Mouse (Mus musculus): ENCODE results near the gene Trpm1. TPM values are rescaled to one million over a fixed set of nuclear protein-coding genes. Genes with fewer than 3 reads are reported as not detected.

The Trpm1 gene
- total RNA-seq, 2 experiments from 2014 or later, result not detected

- peak; percentile 96 for ATAC-seq (ENCODE audit: poor library complexity, severe bottlenecking)
Observed at GRCm38 (mm10) chr7:64279548-64279947, 125.9 kb downstream of the Trpm1 start.

- no peak for ATAC-seq (ENCODE audit: poor library complexity, severe bottlenecking)
Observed at GRCm38 (mm10) chr7:64286566-64286965, 132.9 kb downstream of the Trpm1 start.

- peak; percentile 98 for ATAC-seq (ENCODE audit: poor library complexity, severe bottlenecking)
Observed at GRCm38 (mm10) chr7:64287414-64288091, 133.9 kb downstream of the Trpm1 start, which contains the start of gene Mtmr10. TSS of gene Mtmr10 (plus strand) at chr7:64287653.

GRCm38 (mm10) chr7:64289416-64289815 is 135.8 kb downstream of the Trpm1 start:
- ATAC-seq (ENCODE audit: poor library complexity, severe bottlenecking), result no peak

GRCm38 (mm10) chr7:64290431-64290830 is 136.8 kb downstream of the Trpm1 start:
- ATAC-seq (ENCODE audit: poor library complexity, severe bottlenecking), result no peak

GRCm38 (mm10) chr7:64291722-64292121 is 138.1 kb downstream of the Trpm1 start:
- no peak for ATAC-seq (ENCODE audit: poor library complexity, severe bottlenecking)

- ATAC-seq (ENCODE audit: poor library complexity, severe bottlenecking), result no peak
Observed at GRCm38 (mm10) chr7:64296286-64297010, 142.8 kb downstream of the Trpm1 start.

GRCm38 (mm10) chr7:64310241-64310640 is 156.6 kb downstream of the Trpm1 start:
- ATAC-seq (ENCODE audit: poor library complexity, severe bottlenecking), result no peak

- ATAC-seq (ENCODE audit: poor library complexity, severe bottlenecking), result no peak
Observed at GRCm38 (mm10) chr7:64310756-64311155, 157.1 kb downstream of the Trpm1 start.

GRCm38 (mm10) chr7:64312811-64313210 is 159.2 kb downstream of the Trpm1 start:
- ATAC-seq (ENCODE audit: poor library complexity, severe bottlenecking), result no peak

Other genes with a start within 250 kb of the Trpm1 start
- gene E030018B13Rik, start 237.0 kb upstream of the Trpm1 start, total RNA-seq (2015), result not detected in 2 replicates
- gene E030018B13Rik, start 237.0 kb upstream of the Trpm1 start, total RNA-seq (2017), result not detected in 2 replicates
- 108 and 122 TPM in 2 replicates for gene Klf13, start 214.9 kb upstream of the Trpm1 start, total RNA-seq (2015)
- 61.7 and 64.4 TPM in 2 replicates for gene Klf13, start 214.9 kb upstream of the Trpm1 start, total RNA-seq (2017)
- gene Mtmr10, start 133.8 kb downstream of the Trpm1 start, total RNA-seq (2015), result 4.1 and 6.0 TPM in 2 replicates
- 3.4 and 7.2 TPM in 2 replicates for gene Mtmr10, start 133.8 kb downstream of the Trpm1 start, total RNA-seq (2017)
- 1.2 and 2.0 TPM in 2 replicates for gene Fan1, start 220.3 kb downstream of the Trpm1 start, total RNA-seq (2015)
- 3.0 and 3.3 TPM in 2 replicates for gene Fan1, start 220.3 kb downstream of the Trpm1 start, total RNA-seq (2017)
- gene Mphosph10, start 238.4 kb downstream of the Trpm1 start, total RNA-seq (2015), result 31.4 and 35.7 TPM in 2 replicates
- 61.6 and 67.3 TPM in 2 replicates for gene Mphosph10, start 238.4 kb downstream of the Trpm1 start, total RNA-seq (2017)
- gene Mcee, start 238.8 kb downstream of the Trpm1 start, total RNA-seq (2015), result 59.7 and 65.8 TPM in 2 replicates
- gene Mcee, start 238.8 kb downstream of the Trpm1 start, total RNA-seq (2017), result 79.4 and 86.7 TPM in 2 replicates

Measured in megakaryocyte, adult 5-6 weeks (primary cell).